Mouse (Mus musculus) G1E (cell line): ENCODE results near the gene Slc25a19. TPM values are rescaled to one million over a fixed set of nuclear protein-coding genes. Genes with fewer than 3 reads are reported as not detected.

Source experiments
- ATAC-seq: 2 replicates; pipeline ENCODE4 v1.8.0; 2016; ENCODE audit warnings: mild to moderate bottlenecking; ENCODE audit not compliant: insufficient number of reproducible peaks, poor library complexity, low FRiP score, severe bottlenecking; ENCODE audit errors: extremely low read depth
- DNase-seq: peaks from one replicate; pipeline ENCODE4 v3.0.0; 2012; ENCODE audit warnings: low spot score
- H3K27me3 ChIP-seq: 2 replicates; pipeline ENCODE4 v1.6.1; 2012; ENCODE audit warnings: mild to moderate bottlenecking, low read length, inconsistent platforms; ENCODE audit not compliant: insufficient read depth
- H3K36me3 ChIP-seq: replicated peaks from 2 replicates; pipeline ENCODE3; 2012; ENCODE audit warnings: mild to moderate bottlenecking, inconsistent platforms
- H3K4me1 ChIP-seq: 2 replicates; pipeline ENCODE4 v1.6.1; 2012; ENCODE audit warnings: low read depth, low read length, inconsistent platforms, mixed read lengths; ENCODE audit not compliant: insufficient read depth
- H3K4me3 ChIP-seq: 2 replicates; pipeline ENCODE4 v1.5.1; 2012; ENCODE audit warnings: low read depth, mild to moderate bottlenecking, inconsistent platforms, low read length, moderate library complexity, mixed read lengths
- H3K9me3 ChIP-seq: replicated peaks from 2 replicates; pipeline ENCODE4 v1.6.1; 2012; ENCODE audit warnings: inconsistent platforms
- CTCF ChIP-seq: IDR thresholded peaks from 2 replicates; pipeline ENCODE4 v1.5.1; 2012; ENCODE audit warnings: low read depth, low read length, inconsistent platforms, mixed read lengths
- GATA1 ChIP-seq: IDR thresholded peaks from 2 replicates; pipeline ENCODE4 v1.6.1; 2012; ENCODE audit warnings: borderline replicate concordance, low read length, inconsistent platforms, mixed read lengths
- GATA2 ChIP-seq: IDR thresholded peaks from 2 replicates; pipeline ENCODE4 v1.6.1; 2012; ENCODE audit warnings: low read depth, low read length, inconsistent platforms, borderline replicate concordance
- POLR2AphosphoS5 ChIP-seq: IDR thresholded peaks from 2 replicates; pipeline ENCODE4 v1.6.1; 2012; ENCODE audit warnings: low read depth, low read length, inconsistent platforms; ENCODE audit not compliant: insufficient replicate concordance
- TAL1 ChIP-seq: conservative IDR thresholded peaks from 2 replicates; pipeline ENCODE4 v1.6.1; 2012; ENCODE audit warnings: low read depth, low read length, inconsistent platforms, mixed read lengths
- polyA plus RNA-seq: library from polyadenylated mRNA; stranded (reverse); fragments of >175 nt; gene quantifications from 2 replicates; pipeline ENCODE4 v1.2.3, GENCODE M21; 2012
- total RNA-seq, 2 experiments: library from RNA; stranded (forward) in 1 of 2; stranded (reverse) in 1 of 2; fragments of 200-1000 nt in 1 of 2; fragments of >200 nt in 1 of 2; fragmentation: Nextera tagmentation in 1 of 2; gene quantifications; 2 replicates each; pipeline ENCODE4 v1.2.3; 2014 to 2017

Slc25a19 gene
- total and polyA plus RNA-seq, 3 experiments: 19.9 to 26.0 (median 22.3) TPM

GRCm38 (mm10) chr11:115603128-115603475 is 25.0 kb downstream of the Slc25a19 start:
- Histone ChIP-seq H3K9me3 (no peaks in the 10 kb centered on the region), H3K27me3 (no peaks in the 10 kb centered on the region), H3K4me3 (peak overlapping the region; percentile 97), H3K4me1 (peaks cover 80% of the 10 kb centered on the region), H3K36me3 (peaks cover 72% of the 10 kb centered on the region)
- no peak for TF ChIP-seq TAL1
- TF ChIP-seq CTCF: no peak
- TF ChIP-seq GATA2: no peak
- TF ChIP-seq POLR2AphosphoS5: no peak
- TF ChIP-seq GATA1: no peak
- ATAC-seq (no peak), DNase-seq (no peak)

GRCm38 (mm10) chr11:115601174-115601573 is 26.9 kb downstream of the Slc25a19 start:
- peaks cover 71% of the 10 kb centered on the region for H3K36me3 ChIP-seq
- DNase-seq: no peak
- TF ChIP-seq GATA2 (no peak), CTCF (no peak), TAL1 (no peak), GATA1 (no peak), POLR2AphosphoS5 (no peak)
- ATAC-seq: no peak
- H3K4me1 ChIP-seq: peaks cover 81% of the 10 kb centered on the region
- H3K9me3 ChIP-seq: no peaks in the 10 kb centered on the region
- H3K27me3 ChIP-seq: no peaks in the 10 kb centered on the region
- H3K4me3 ChIP-seq: peak overlapping the region; percentile 48; the same call in 1 of the 2 replicates

- Histone ChIP-seq H3K4me3 (peak overlapping the region; percentile 48; the same call in 1 of the 2 replicates), H3K4me1 (peaks cover 76% of the 10 kb centered on the region), H3K9me3 (no peaks in the 10 kb centered on the region), H3K36me3 (peaks cover 70% of the 10 kb centered on the region), H3K27me3 (no peaks in the 10 kb centered on the region)
- DNase-seq (no peak), ATAC-seq (no peak)
- TF ChIP-seq POLR2AphosphoS5 (no peak), TAL1 (no peak), GATA1 (no peak), CTCF (no peak), GATA2 (no peak)
Measured at GRCm38 (mm10) chr11:115600743-115601142, 27.4 kb downstream of the Slc25a19 start.

DNA sequence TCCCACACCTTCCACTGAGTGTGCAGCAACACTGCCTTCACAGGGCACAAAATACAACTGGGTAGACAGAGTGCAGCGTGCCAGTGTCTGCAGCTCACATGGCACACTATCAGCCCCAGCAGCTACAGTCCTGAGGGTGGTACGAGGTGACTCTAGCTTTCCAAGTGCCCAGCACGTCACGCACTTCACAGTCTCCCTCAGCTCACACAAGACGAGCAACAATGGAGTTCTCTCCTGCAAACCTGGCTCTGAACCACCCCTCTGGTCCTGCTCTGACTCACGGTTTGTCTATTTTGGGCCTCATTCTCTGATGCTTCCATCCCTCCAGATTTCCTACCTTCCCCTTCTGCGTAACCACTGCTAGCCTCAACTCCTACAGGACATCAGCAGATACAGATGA is 28.4 kb downstream of the Slc25a19 start:
- no peak for ATAC-seq
- H3K4me1 ChIP-seq: peaks cover 67% of the 10 kb centered on the region

DNA sequence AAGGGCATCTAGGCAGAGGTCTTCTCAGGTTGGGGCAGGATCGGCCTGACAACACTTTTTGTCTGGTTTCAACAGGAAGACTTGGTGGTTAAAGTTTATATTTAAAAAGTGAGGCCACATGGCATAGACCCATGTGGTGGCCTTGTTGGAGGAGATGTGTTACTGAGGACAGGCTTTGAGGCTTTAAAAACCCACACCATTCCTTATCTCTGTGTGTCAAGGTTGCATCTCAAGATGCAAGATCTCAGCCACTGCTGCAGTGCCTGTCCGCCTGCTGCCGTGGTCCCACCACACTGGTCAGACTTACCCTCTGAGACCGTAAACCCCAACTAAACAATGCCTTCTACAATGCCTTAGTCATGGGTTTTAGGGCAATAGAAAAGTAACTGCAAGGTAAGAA is 29.8 kb downstream of the Slc25a19 start:
- no peak overlapping the region; the same call in 1 of the 2 replicates for H3K4me3 ChIP-seq
- H3K9me3 ChIP-seq: no peaks in the 10 kb centered on the region
- peaks cover 82% of the 10 kb centered on the region for H3K36me3 ChIP-seq
- H3K27me3 ChIP-seq: no peaks in the 10 kb centered on the region
- peaks cover 65% of the 10 kb centered on the region for H3K4me1 ChIP-seq
- no peak for DNase-seq
- ATAC-seq: peak; percentile 67
- TF ChIP-seq GATA2 (no peak), TAL1 (peak; percentile 61)

More for the DNA sequence above, 28.4 kb downstream of the Slc25a19 start:
- Histone ChIP-seq H3K9me3 (no peaks in the 10 kb centered on the region), H3K36me3 (peaks cover 69% of the 10 kb centered on the region), H3K27me3 (no peaks in the 10 kb centered on the region), H3K4me3 (peak overlapping the region; percentile 56; the same call in 1 of the 2 replicates)
- TF ChIP-seq CTCF (no peak), TAL1 (no peak), GATA2 (no peak), POLR2AphosphoS5 (no peak), GATA1 (no peak)
- no peak for DNase-seq

DNA sequence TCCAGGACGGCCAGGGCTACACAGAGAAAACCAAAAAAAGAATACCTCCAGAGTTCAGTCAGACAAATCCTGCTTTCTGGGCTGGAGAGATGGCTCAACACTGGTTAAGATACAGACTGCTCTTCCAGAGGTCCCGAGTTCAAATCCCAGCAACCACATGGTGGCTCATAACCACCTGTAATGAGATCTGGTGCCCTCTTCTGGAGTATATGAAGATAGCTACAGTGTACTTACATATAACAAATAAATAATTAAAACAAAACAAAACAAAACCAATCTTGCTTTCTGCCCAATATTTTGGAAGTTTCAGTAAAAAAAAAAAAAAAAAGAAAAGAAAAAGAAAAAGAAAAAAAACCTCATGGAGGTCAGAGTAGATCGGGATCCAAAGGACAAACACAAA is 32.9 kb downstream of the Slc25a19 start:
- no peak for TF ChIP-seq GATA2
- no peak for TF ChIP-seq CTCF
- TF ChIP-seq TAL1: no peak
- no peak for TF ChIP-seq GATA1
- no peak for TF ChIP-seq POLR2AphosphoS5
- H3K4me3 ChIP-seq: no peak overlapping the region
- no peaks in the 10 kb centered on the region for H3K9me3 ChIP-seq
- H3K36me3 ChIP-seq: peaks cover 88% of the 10 kb centered on the region
- no peak for DNase-seq
- H3K27me3 ChIP-seq: no peaks in the 10 kb centered on the region
- H3K4me1 ChIP-seq: peaks cover 47% of the 10 kb centered on the region
- no peak for ATAC-seq

DNA sequence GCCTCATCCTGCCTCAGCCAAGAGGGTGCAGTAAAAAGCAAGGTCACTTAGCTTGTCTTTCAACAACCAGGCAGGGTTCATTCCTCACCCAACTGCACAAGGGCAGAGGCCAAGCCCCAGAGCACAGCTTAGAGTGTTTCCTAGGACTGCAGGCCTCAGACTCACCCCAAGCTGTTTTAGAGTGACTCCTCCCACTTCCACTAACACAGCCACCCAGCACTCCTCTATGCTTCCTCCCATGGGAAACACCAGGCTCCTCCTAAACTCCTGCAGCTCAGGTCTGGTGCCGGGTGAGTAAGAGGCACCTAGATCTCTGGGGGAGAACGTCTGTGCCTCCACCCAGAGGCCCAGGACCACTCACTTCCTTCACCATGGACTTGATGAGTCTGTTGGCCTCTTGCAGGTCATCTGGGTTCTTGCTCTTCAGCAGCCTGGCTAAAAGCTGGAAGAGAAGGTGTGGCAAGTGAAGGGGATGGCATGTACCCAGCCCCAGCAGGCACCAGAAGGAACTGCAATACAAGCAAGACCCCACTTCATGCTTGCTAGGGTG is 37.5 kb downstream of the Slc25a19 start:
- Histone ChIP-seq H3K9me3 (no peaks in the 10 kb centered on the region), H3K4me1 (peaks cover 25% of the 10 kb centered on the region), H3K4me3 (no peak overlapping the region), H3K27me3 (no peaks in the 10 kb centered on the region), H3K36me3 (peaks cover 96% of the 10 kb centered on the region)
- no peak for DNase-seq
- no peak for TF ChIP-seq POLR2AphosphoS5
- no peak for TF ChIP-seq TAL1
- no peak for TF ChIP-seq CTCF
- no peak for TF ChIP-seq GATA2
- TF ChIP-seq GATA1: no peak
- no peak for ATAC-seq
